Mouse (Mus musculus) C2C12 (cell line): ENCODE measurements around the gene Atg2b. TPM values are rescaled to one million over a fixed set of nuclear protein-coding genes. Genes with fewer than 3 reads are reported as not detected.

Source experiments
- H3K27me3 ChIP-seq: one replicate; pipeline ENCODE4 v1.6.1; 2011; ENCODE audit not compliant: control insufficient read depth, insufficient read depth, insufficient read length
- H3K36me3 ChIP-seq: one replicate; pipeline ENCODE4 v1.6.1; 2011; ENCODE audit not compliant: control insufficient read depth, insufficient read depth
- H3K4me3 ChIP-seq: one replicate; pipeline ENCODE4 v1.5.1; 2011; ENCODE audit warnings: mild to moderate bottlenecking, control low read depth; ENCODE audit not compliant: poor library complexity, insufficient read depth, severe bottlenecking
- H3K79me2 ChIP-seq: one replicate; pipeline ENCODE4 v1.6.1; 2011; ENCODE audit not compliant: control insufficient read depth, insufficient read depth
- H3K79me3 ChIP-seq: one replicate; pipeline ENCODE4 v1.6.1; 2011; ENCODE audit warnings: low read depth, control low read depth
- H3ac ChIP-seq: one replicate; pipeline ENCODE3; 2011; ENCODE audit warnings: low read depth; ENCODE audit not compliant: control insufficient read depth, insufficient read length
- CEBPB ChIP-seq: IDR thresholded peaks from one replicate; pipeline ENCODE4 v1.6.1; 2011; ENCODE audit warnings: low read depth, mild to moderate bottlenecking, control low read depth, moderate library complexity
- CTCF ChIP-seq: IDR thresholded peaks from one replicate; pipeline ENCODE4 v1.5.1; 2011; ENCODE audit not compliant: control insufficient read depth, insufficient read depth, insufficient read length
- FOSL1 ChIP-seq: IDR thresholded peaks from one replicate; pipeline ENCODE4 v1.8.0; 2011; ENCODE audit warnings: mild to moderate bottlenecking, low read length; ENCODE audit not compliant: poor library complexity, insufficient read depth, severe bottlenecking
- MAX ChIP-seq: IDR thresholded peaks from one replicate; pipeline ENCODE4 v1.6.1; 2011; ENCODE audit warnings: mild to moderate bottlenecking, control low read depth
- MYOD1 ChIP-seq: IDR thresholded peaks from one replicate; pipeline ENCODE4 v1.6.1; 2011; ENCODE audit warnings: low read depth; ENCODE audit not compliant: control insufficient read depth, insufficient read length
- MYOG ChIP-seq: IDR thresholded peaks from one replicate; pipeline ENCODE4 v1.6.1; 2011; ENCODE audit not compliant: control insufficient read depth, insufficient read length; ENCODE audit errors: extremely low read depth
- USF1 ChIP-seq: IDR thresholded peaks from one replicate; pipeline ENCODE4 v1.6.1; 2011; ENCODE audit warnings: low read depth, mild to moderate bottlenecking, control low read depth, moderate library complexity
- polyA plus RNA-seq: library from polyadenylated mRNA; unstranded; fragments of >200 nt; fragmentation: generic; extraction: Trizol; gene quantifications from one replicate; pipeline ENCODE4 v1.2.1, GENCODE M21; 2012; ENCODE audit warnings: missing spikeins

The Atg2b gene
- polyA plus RNA-seq, 1 experiment, result 15.9 TPM

- TF ChIP-seq MYOD1 (no peak), USF1 (no peak), CEBPB (no peak), CTCF (no peak), MAX (no peak), FOSL1 (no peak), MYOG (no peak)
- Histone ChIP-seq H3K36me3 (no peaks in the 10 kb centered on the region), H3K27me3 (no peaks in the 10 kb centered on the region), H3K4me3 (no peak overlapping the region), H3ac (no peak overlapping the region), H3K79me3 (no peaks in the 10 kb centered on the region), H3K79me2 (no peaks in the 10 kb centered on the region)
Observed at GRCm38 (mm10) chr12:105572622-105573021, 112.4 kb downstream of the Atg2b start.

- Histone ChIP-seq H3ac (no peak overlapping the region), H3K79me2 (no peaks in the 10 kb centered on the region), H3K4me3 (no peak overlapping the region), H3K27me3 (no peaks in the 10 kb centered on the region), H3K79me3 (no peaks in the 10 kb centered on the region), H3K36me3 (no peaks in the 10 kb centered on the region)
- TF ChIP-seq FOSL1 (no peak), USF1 (no peak), MYOG (no peak), CEBPB (no peak), MYOD1 (no peak), MAX (no peak), CTCF (no peak)
Observed at GRCm38 (mm10) chr12:105571867-105572266, 113.1 kb downstream of the Atg2b start.

Other genes starting within 250 kb of the Atg2b start
- not detected for gene D430019H16Rik, start 231.4 kb downstream of the Atg2b start, polyA plus RNA-seq
- gene Bdkrb2, start 122.0 kb downstream of the Atg2b start, polyA plus RNA-seq, result 1.2 TPM
- 2.1 TPM for gene Bdkrb1, start 82.1 kb downstream of the Atg2b start, polyA plus RNA-seq
- 15.8 TPM for gene Gskip, start 382 bp downstream of the Atg2b start, polyA plus RNA-seq
- gene Ak7, start 20.8 kb upstream of the Atg2b start, polyA plus RNA-seq, result 0.12 TPM
- 72.7 TPM for gene Papola, start 99.5 kb upstream of the Atg2b start, polyA plus RNA-seq